Mouse (Mus musculus) liver, adult 2 months (tissue): Measurements from ENCODE around the gene Rtn4rl2. TPM values are rescaled to one million over a fixed set of nuclear protein-coding genes. Genes with fewer than 3 reads are reported as not detected.
A peak's percentile ranks its signal among the peaks of the same experiment; 100 is the strongest.

Experiments
- DNase-seq: peaks from one replicate; pipeline ENCODE4 v3.0.0-alpha.2; 2011; ENCODE audit warnings: low read depth, low spot score; ENCODE audit errors: extremely low read depth
- H3K27ac ChIP-seq: fragments of 200-500 bp; replicated peaks from 2 replicates; pipeline ENCODE4 v1.5.1; 2012; ENCODE audit warnings: low read depth, mild to moderate bottlenecking, control low read depth, inconsistent platforms, low read length; ENCODE audit not compliant: insufficient read depth
- H3K27me3 ChIP-seq: fragments of 200-500 bp; 2 replicates; pipeline ENCODE4 v1.6.1; 2012; ENCODE audit warnings: mild to moderate bottlenecking, moderate library complexity, low read length, inconsistent platforms; ENCODE audit not compliant: control insufficient read depth, insufficient read depth
- H3K36me3 ChIP-seq: fragments of 200-500 bp; 2 replicates; pipeline ENCODE4 v1.6.1; 2012; ENCODE audit warnings: low read length, inconsistent platforms; ENCODE audit not compliant: control insufficient read depth, insufficient read depth
- H3K4me1 ChIP-seq: fragments of 200-500 bp; 2 replicates; pipeline ENCODE4 v1.6.1; 2011; ENCODE audit warnings: low read length; ENCODE audit not compliant: control insufficient read depth, insufficient read depth
- H3K4me3 ChIP-seq: fragments of 200-500 bp; 2 replicates; pipeline ENCODE4 v1.5.1; 2011; ENCODE audit warnings: low read depth, mild to moderate bottlenecking, control low read depth, low read length, moderate library complexity; ENCODE audit not compliant: insufficient read depth
- H3K79me2 ChIP-seq: fragments of 200-500 bp; 2 replicates; pipeline ENCODE4 v1.6.1; 2012; ENCODE audit warnings: inconsistent platforms, mild to moderate bottlenecking, low read length, moderate library complexity; ENCODE audit not compliant: control insufficient read depth, insufficient read depth
- H3K9ac ChIP-seq: fragments of 200-500 bp; 2 replicates; pipeline ENCODE4 v1.6.1; 2012; ENCODE audit warnings: low read depth, mild to moderate bottlenecking, control low read depth, inconsistent platforms, low read length
- CTCF ChIP-seq: fragments of 200-500 bp; IDR thresholded peaks from 2 replicates; pipeline ENCODE4 v1.5.1; 2011; ENCODE audit warnings: low read depth, low read length, control low read depth
- POLR2A ChIP-seq: fragments of 200-500 bp; IDR thresholded peaks from 2 replicates; pipeline ENCODE4 v1.6.1; 2011; ENCODE audit warnings: low read length, control low read depth; ENCODE audit not compliant: insufficient read depth; ENCODE audit errors: extremely low read depth
- WGBS: fragments of 180-500 bp; shearing (Covaris S2); methylation state at CpG from one replicate; pipeline ENCODE4 v1.1.7; 2018; 5-methylcytosine and 5-hydroxymethylcytosine counted together
- polyA plus RNA-seq: library from polyadenylated mRNA; depleted of rRNA; stranded (reverse); fragments of >200 nt; gene quantifications from 2 replicates; pipeline ENCODE4 v1.2.3, GENCODE M21; 2012
- total RNA-seq: library from RNA; depleted of rRNA; stranded (reverse); fragments of >200 nt; gene quantifications from 2 replicates; pipeline ENCODE4 v1.2.3, GENCODE M21; 2014

The Rtn4rl2 gene
- total and polyA plus RNA-seq, 2 experiments = 0.50 TPM; not detected in 1

GRCm38 (mm10) chr2:84859991-84860780, 26.3 kb downstream of the Rtn4rl2 start:
- Histone ChIP-seq H3K9ac (no peak overlapping the region), H3K27ac (no peak overlapping the region), H3K27me3 (no peaks in the 10 kb centered on the region), H3K4me1 (no peaks in the 10 kb centered on the region), H3K79me2 (no peaks in the 10 kb centered on the region), H3K4me3 (no peak overlapping the region), H3K36me3 (no peaks in the 10 kb centered on the region; the same call in 1 of the 2 replicates)
- 89% methylated on average over 7 of the region's 7 CpGs for WGBS
- DNase-seq = no peak
- TF ChIP-seq CTCF (no peak), POLR2A (no peak)

- H3K79me2 ChIP-seq = no peaks in the 10 kb centered on the region
- no peaks in the 10 kb centered on the region for H3K4me1 ChIP-seq
- no peak overlapping the region for H3K9ac ChIP-seq
- 92% methylated on average over 1 of the region's 1 CpGs for whole genome bisulfite sequencing
- no peaks in the 10 kb centered on the region; the same call in 1 of the 2 replicates for H3K36me3 ChIP-seq
- no peaks in the 10 kb centered on the region for H3K27me3 ChIP-seq
- no peak for DNase-seq
- H3K27ac ChIP-seq = no peak overlapping the region
- no peak overlapping the region for H3K4me3 ChIP-seq
- TF ChIP-seq POLR2A = no peak
- TF ChIP-seq CTCF = no peak
These were observed 28.0 kb downstream of the Rtn4rl2 start for GRCm38 (mm10) chr2:84858551-84858950.

- Histone ChIP-seq H3K36me3 (no peaks in the 10 kb centered on the region; the same call in 1 of the 2 replicates), H3K9ac (no peak overlapping the region), H3K27ac (no peak overlapping the region), H3K4me1 (peaks cover 5% of the 10 kb centered on the region; the same call in 1 of the 2 replicates), H3K4me3 (no peak overlapping the region), H3K27me3 (no peaks in the 10 kb centered on the region), H3K79me2 (no peaks in the 10 kb centered on the region)
- TF ChIP-seq POLR2A = no peak
- TF ChIP-seq CTCF = peak; percentile 93
- 78% methylated on average over 2 of the region's 2 CpGs for WGBS
- DNase-seq = peak; percentile 62
These were observed 30.8 kb downstream of the Rtn4rl2 start for GRCm38 (mm10) chr2:84855732-84856131.

GRCm38 (mm10) chr2:84851130-84852040, 35.1 kb downstream of the Rtn4rl2 start:
- H3K9ac ChIP-seq = peak overlapping the region; percentile 71
- no peaks in the 10 kb centered on the region for H3K27me3 ChIP-seq
- DNase-seq = peak; percentile 97
- peak overlapping the region; percentile 92 for H3K27ac ChIP-seq
- peaks cover 17% of the 10 kb centered on the region for H3K4me1 ChIP-seq
- 19% methylated on average over 23 of the region's 23 CpGs for WGBS
- H3K36me3 ChIP-seq = no peaks in the 10 kb centered on the region
- H3K79me2 ChIP-seq = no peaks in the 10 kb centered on the region
- TF ChIP-seq POLR2A = peak; percentile 73
- no peak for TF ChIP-seq CTCF
- no peak overlapping the region for H3K4me3 ChIP-seq

- peak; percentile 67 for DNase-seq
- Histone ChIP-seq H3K79me2 (no peaks in the 10 kb centered on the region), H3K27me3 (no peaks in the 10 kb centered on the region), H3K4me3 (no peak overlapping the region), H3K4me1 (peaks cover 17% of the 10 kb centered on the region), H3K9ac (no peak overlapping the region), H3K27ac (peak overlapping the region; percentile 85), H3K36me3 (no peaks in the 10 kb centered on the region)
- 29% methylated on average over 7 of the region's 7 CpGs for WGBS
- no peak for TF ChIP-seq CTCF
- TF ChIP-seq POLR2A = no peak
These were observed 35.9 kb downstream of the Rtn4rl2 start for GRCm38 (mm10) chr2:84850407-84851129.
